Mouse (Mus musculus): ENCODE measurements around the gene Ost4.

Ost4 gene

GRCm38 (mm10) chr5:30922581-30923041 lies 15.0 kb upstream of the Ost4 start:
- DNase-seq, result no peak

GRCm38 (mm10) chr5:30921256-30922033 lies 13.9 kb upstream of the Ost4 start, which contains the start of gene Khk:
Khk (plus strand) TSS chr5:30921431.
- DNase-seq, result peak; percentile 95

GRCm38 (mm10) chr5:30920621-30921020 lies 13.0 kb upstream of the Ost4 start:
- peak; percentile 52 for DNase-seq

- no peak for DNase-seq
These were observed 12.4 kb upstream of the Ost4 start for GRCm38 (mm10) chr5:30919831-30920614.

GRCm38 (mm10) chr5:30918691-30919090 lies 11.1 kb upstream of the Ost4 start:
- no peak for DNase-seq

- DNase-seq, result no peak
These were observed 10.5 kb upstream of the Ost4 start for GRCm38 (mm10) chr5:30917891-30918670.

GRCm38 (mm10) chr5:30917348-30917747 lies 9.8 kb upstream of the Ost4 start:
- DNase-seq, result no peak

- no peak for DNase-seq
These were observed 9.3 kb upstream of the Ost4 start for GRCm38 (mm10) chr5:30916841-30917240.

- DNase-seq, result peak; percentile 87
These were observed 8.4 kb upstream of the Ost4 start for GRCm38 (mm10) chr5:30915974-30916433.

GRCm38 (mm10) chr5:30915456-30915855 lies 7.9 kb upstream of the Ost4 start:
- DNase-seq, result no peak

- no peak for DNase-seq
These were observed 7.3 kb upstream of the Ost4 start for GRCm38 (mm10) chr5:30914849-30915248.

- no peak for DNase-seq
These were observed 6.6 kb upstream of the Ost4 start for GRCm38 (mm10) chr5:30914101-30914635.

- DNase-seq, result no peak
These were observed 5.7 kb upstream of the Ost4 start, which contains the start of gene Emilin1 for GRCm38 (mm10) chr5:30913060-30913841. Emilin1 (plus strand) TSS chr5:30913402.

- DNase-seq, result no peak
These were observed 4.6 kb upstream of the Ost4 start for GRCm38 (mm10) chr5:30912156-30912555.

- no peak for DNase-seq
These were observed 2.9 kb upstream of the Ost4 start for GRCm38 (mm10) chr5:30910481-30910880.

- no peak for DNase-seq
These were observed 2.3 kb upstream of the Ost4 start for GRCm38 (mm10) chr5:30909863-30910262.

GRCm38 (mm10) chr5:30909300-30909659 lies 1.7 kb upstream of the Ost4 start:
- peak; percentile 63 for DNase-seq

GRCm38 (mm10) chr5:30908426-30909299 lies 1.1 kb upstream of the Ost4 start:
- DNase-seq, result no peak

- no peak for DNase-seq
These were observed 5.7 kb downstream of the Ost4 start for GRCm38 (mm10) chr5:30901860-30902259.

GRCm38 (mm10) chr5:30890375-30890774 lies 17.2 kb downstream of the Ost4 start:
- no peak for DNase-seq
